Mouse (Mus musculus) cerebellum, adult 9-10 months (tissue): ENCODE measurements around the gene Gm17428.

Experiments
- DNase-seq: peaks from one replicate; pipeline ENCODE4 v3.0.0; 2022

Gm17428 gene

DNA sequence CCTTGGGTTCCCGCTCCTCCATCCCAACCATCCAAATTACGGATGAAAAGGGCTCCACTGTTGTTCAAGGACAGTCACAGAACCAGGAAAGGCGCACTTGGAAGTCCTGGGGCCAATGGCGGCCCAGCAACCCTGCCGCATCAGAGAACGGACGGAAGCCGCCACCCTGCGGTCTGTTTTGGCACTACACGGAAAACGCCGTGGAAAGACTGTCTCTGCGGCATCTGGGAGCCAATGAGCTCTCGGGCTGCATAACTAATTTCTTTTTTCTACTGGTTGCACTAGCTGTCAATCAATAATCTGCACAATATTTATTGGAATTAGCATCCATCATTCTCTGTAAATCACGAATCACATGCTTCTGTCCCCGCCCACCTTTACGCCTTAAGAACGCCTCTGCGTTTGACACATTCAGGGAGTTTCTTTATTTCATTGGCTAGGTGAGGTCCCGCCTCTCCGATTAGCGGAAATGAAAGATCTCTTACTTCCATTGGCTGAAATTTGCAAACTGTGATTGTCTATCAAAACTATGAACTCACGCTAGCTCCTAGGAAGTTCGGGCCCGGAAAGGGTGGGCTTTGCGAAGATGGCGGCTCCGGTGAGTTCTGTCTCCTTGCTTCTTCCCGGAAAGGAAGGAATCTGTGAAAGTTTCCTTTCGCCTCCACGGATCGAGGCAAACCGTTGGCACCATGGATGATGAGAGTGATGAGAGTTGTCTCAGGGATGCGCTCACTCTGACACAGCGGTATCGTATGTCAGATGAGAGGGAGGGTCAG lies 38.4 kb downstream of the Gm17428 start, which contains the start of gene Ngdn:
TSS of gene Ngdn (plus strand) at position 464 of the 776 bp plus-strand sequence.
- DNase-seq: peak; percentile 100

DNA sequence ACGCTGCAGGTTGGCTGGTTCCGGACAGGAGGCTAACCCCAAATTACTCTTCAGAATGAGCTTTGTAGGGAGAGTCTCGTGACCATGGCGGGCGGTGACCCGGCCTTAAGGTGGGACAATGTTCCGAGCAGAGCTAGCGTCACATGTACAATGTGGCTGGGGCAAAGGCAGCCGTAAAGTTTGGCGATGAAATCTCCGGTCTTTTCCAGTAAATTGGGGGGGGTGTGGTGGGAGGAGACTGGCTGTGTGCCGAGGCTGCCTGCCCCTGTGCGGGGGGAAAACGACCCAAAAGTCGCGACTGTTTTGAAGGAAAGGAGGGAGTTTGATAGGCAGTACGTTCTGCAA lies 39.0 kb downstream of the Gm17428 start:
- no peak for DNase-seq

DNA sequence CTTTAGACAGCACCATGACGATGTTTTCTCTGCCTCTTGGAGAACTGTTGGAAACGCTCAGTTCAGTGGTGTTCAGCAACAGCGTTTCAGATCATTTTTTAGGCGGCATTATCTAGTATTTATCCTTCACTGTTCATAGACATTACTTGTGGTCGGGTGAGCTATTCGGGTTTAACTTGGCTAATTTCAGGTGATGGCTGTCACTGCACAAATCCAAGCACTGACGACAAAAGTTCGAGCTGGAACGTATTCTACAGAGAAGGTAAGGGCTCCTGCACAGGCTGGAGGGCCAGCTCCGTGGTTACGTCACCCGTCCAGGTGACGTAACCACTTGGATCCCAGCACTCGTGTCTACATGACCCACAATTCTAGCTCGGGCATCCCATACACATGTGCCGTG lies 40.1 kb downstream of the Gm17428 start:
- peak; percentile 53 for DNase-seq

GRCm38 (mm10) chr14:55020394-55020793 lies 43.7 kb downstream of the Gm17428 start:
- peak; percentile 16 for DNase-seq

- DNase-seq: no peak
These were observed 46.3 kb downstream of the Gm17428 start for GRCm38 (mm10) chr14:55023011-55023410.

DNA sequence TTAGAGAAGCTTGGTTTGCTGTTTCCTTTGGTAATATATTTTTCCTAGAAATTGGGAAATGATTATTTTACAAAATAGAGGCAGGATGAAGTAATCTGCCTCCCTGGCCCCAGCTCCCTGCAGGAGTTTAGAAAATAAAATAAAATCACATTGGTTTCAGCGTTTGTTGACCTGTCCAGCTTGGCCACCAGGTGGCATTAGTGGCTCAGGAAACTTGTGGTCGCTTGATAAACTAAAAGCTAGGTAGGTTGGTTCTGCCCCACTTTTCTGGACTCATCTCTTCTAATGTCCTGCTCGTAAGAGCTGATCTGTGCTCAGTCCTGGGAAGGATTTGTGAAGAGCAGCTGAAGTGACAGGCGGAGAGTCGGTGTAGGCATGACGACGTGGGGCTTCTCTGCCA lies 47.5 kb downstream of the Gm17428 start:
- DNase-seq: peak; percentile 84

DNA sequence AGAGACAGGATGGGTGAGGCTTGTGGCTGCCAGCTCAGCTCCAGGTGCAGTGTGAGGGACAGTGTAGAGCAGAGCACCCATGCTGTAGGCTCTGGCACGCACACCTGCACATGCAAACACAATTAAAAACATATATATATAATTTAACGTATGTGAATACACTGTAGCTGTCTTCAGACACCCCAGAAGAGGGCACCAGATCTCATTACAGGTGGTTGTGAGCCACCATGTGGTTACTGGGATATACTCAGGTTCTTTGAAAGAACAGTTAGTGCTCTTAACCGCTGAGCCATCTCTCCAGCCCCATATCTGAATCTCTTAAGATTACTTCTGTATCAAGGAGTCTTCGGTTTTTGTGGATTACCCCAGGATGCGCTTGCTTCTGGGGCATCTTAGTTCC lies 48.8 kb downstream of the Gm17428 start:
- DNase-seq: no peak
